Mouse (Mus musculus) regulatory T cell (primary cell): ENCODE data around the gene Gm13275.
"Not testable (repeated sequence)": the region's sequence is repeated elsewhere in the genome, so short reads cannot be mapped to it uniquely, and the experiment has no call there.

Source experiments
- in situ Hi-C: fragments of 300-600 bp; cut with MboI, MseI; formaldehyde crosslinking; loops from one replicate; pipeline ENCODE4 v1.15.1; 2025; ENCODE audit warnings: high pct_unique_total_duplicates

Gm13275 gene

GRCm38 (mm10) chr4:88797097-88797496 lies 2.8 kb downstream of the Gm13275 start, which contains the start of gene Gm13279:
TSS of gene Gm13279 (plus strand) at chr4:88797397.
- in situ Hi-C loops = not testable (repeated sequence)

- in situ Hi-C loops = not testable (repeated sequence)
Observed at GRCm38 (mm10) chr4:88799365-88799764, 5.1 kb downstream of the Gm13275 start, which contains the start of gene Gm13285. TSS of gene Gm13285 (plus strand) at chr4:88799665.

GRCm38 (mm10) chr4:88802954-88803353 lies 8.7 kb downstream of the Gm13275 start, which contains the start of gene Gm13287:
TSS of gene Gm13287 (plus strand) at chr4:88803254.
- in situ Hi-C loops = not testable (repeated sequence)

- in situ Hi-C loops = not testable (repeated sequence)
Observed at GRCm38 (mm10) chr4:88805231-88805630, 10.9 kb downstream of the Gm13275 start, which contains the start of gene Gm13288. TSS of gene Gm13288 (plus strand) at chr4:88805531.

GRCm38 (mm10) chr4:88805761-88806160 lies 11.5 kb downstream of the Gm13275 start:
- in situ Hi-C loops = not testable (repeated sequence)

- in situ Hi-C loops = no loop called here
Observed at GRCm38 (mm10) chr4:88815928-88816327, 21.6 kb downstream of the Gm13275 start, which contains the start of gene Ifna7. TSS of gene Ifna7 (plus strand) at chr4:88816228.

- in situ Hi-C loops = no loop called here
Observed at GRCm38 (mm10) chr4:88819659-88820058, 25.4 kb downstream of the Gm13275 start, which contains the start of gene Ifna11. TSS of gene Ifna11 (plus strand) at chr4:88819959.

- in situ Hi-C loops = no loop called here
Observed at GRCm38 (mm10) chr4:88822995-88823394, 28.7 kb downstream of the Gm13275 start.

GRCm38 (mm10) chr4:88827116-88827515 lies 32.8 kb downstream of the Gm13275 start, which contains the start of gene Ifna6:
TSS of gene Ifna6 (plus strand) at chr4:88827416.
- in situ Hi-C loops = not testable (repeated sequence)

GRCm38 (mm10) chr4:88830523-88830922 lies 36.2 kb downstream of the Gm13275 start:
- in situ Hi-C loops = no loop called here

GRCm38 (mm10) chr4:88835225-88835624 lies 40.9 kb downstream of the Gm13275 start, which contains the start of gene Ifna5:
TSS of gene Ifna5 (plus strand) at chr4:88835525.
- in situ Hi-C loops = not testable (repeated sequence)

GRCm38 (mm10) chr4:88838828-88839227 lies 44.5 kb downstream of the Gm13275 start:
- in situ Hi-C loops = no loop called here

- in situ Hi-C loops = no loop called here
Observed at GRCm38 (mm10) chr4:88840058-88840457, 45.8 kb downstream of the Gm13275 start.

GRCm38 (mm10) chr4:88841438-88841911 lies 47.2 kb downstream of the Gm13275 start, which contains the start of gene Ifna4:
TSS of gene Ifna4 (plus strand) at chr4:88841861.
- in situ Hi-C loops = no loop called here
